ENCODE assay signal across 20 mouse cellular contexts in genomic region chr9:59087112-59087511, GRCm38 (mm10). TPM values are rescaled to one million over a fixed set of nuclear protein-coding genes. Genes with fewer than 3 reads are reported as not detected.
DNase-seq lines count a peak whose midpoint lies in the region; ATAC-seq and TF ChIP-seq lines count a peak whose summit lies in the region.
"Had no signal": no experiment of that assay in that cellular context is flagged by ENCODE, and none has a peak within 500 bp of the region (broad histone marks: within the 10 kb centered on the region; RNA-seq: fewer than 3 reads in every experiment).

No protein-coding gene starts in this region.

- H3K79me2 ChIP-seq in C2C12 (ENCODE audit: control insufficient read depth, insufficient read depth), result no peaks in the 10 kb centered on the region

- H3K36me3 ChIP-seq in kidney, embryonic 15.5 days, result no peaks in the 10 kb centered on the region
- no peaks in the 10 kb centered on the region for H3K36me3 ChIP-seq in C2C12 (ENCODE audit: control insufficient read depth, insufficient read depth)
- H3K36me3 ChIP-seq in embryonic facial prominence, embryonic 14.5 days (ENCODE audit: control insufficient read depth, insufficient read depth, low read length), result no peaks in the 10 kb centered on the region
- H3K36me3 ChIP-seq: forebrain, embryonic 12.5 days; heart, embryonic 15.5 days; midbrain, embryonic 10.5 days had no signal

- H3K27ac ChIP-seq in kidney, embryonic 15.5 days, result no peak overlapping the region
- H3K27ac ChIP-seq in embryonic facial prominence, embryonic 14.5 days (replicated peaks; ENCODE audit: low read depth, low read length), result no peak overlapping the region
- H3K27ac ChIP-seq: forebrain, embryonic 12.5 days; heart, embryonic 15.5 days; liver, embryonic 14.5 days; macrophage; midbrain, embryonic 10.5 days had no signal

- no peak overlapping the region for H3ac ChIP-seq in C2C12 (ENCODE audit: control insufficient read depth, insufficient read length, low read depth)

- no peaks in the 10 kb centered on the region for H3K9me3 ChIP-seq in kidney, embryonic 15.5 days (replicated peaks)
- no peaks in the 10 kb centered on the region for H3K9me3 ChIP-seq in embryonic facial prominence, embryonic 14.5 days (ENCODE audit: control insufficient read depth, low read length)
- H3K9me3 ChIP-seq: forebrain, embryonic 12.5 days; heart, embryonic 15.5 days; midbrain, embryonic 10.5 days had no signal

- WGBS in kidney, embryonic 15.5 days, result 61% methylated on average over 9 of the region's 9 CpGs
- 37% methylated on average over 9 of the region's 9 CpGs for WGBS in embryonic facial prominence, embryonic 14.5 days

- no peak for ATAC-seq in kidney, embryonic 15.5 days (replicated peaks; ENCODE audit: low FRiP score)
- ATAC-seq in embryonic facial prominence, embryonic 14.5 days (ENCODE audit: low read depth), result no peak

- DNase-seq in gastrocnemius, adult 18-20 months (ENCODE audit: low spot score), result peak; percentile 41
- no peak for DNase-seq in gastrocnemius, postnatal 4 days (ENCODE audit: low spot score in 2 of 2)
- peak; percentile 9 for DNase-seq in kidney, adult 9 months
- peak; percentile 66 for DNase-seq in embryonic facial prominence, embryonic 14.5 days (ENCODE audit: low spot score)
- DNase-seq in embryo, embryonic 10.5 days (ENCODE audit: low spot score), result no peak
- no peak for DNase-seq in frontal cortex, adult 2 months (ENCODE audit: extremely low spot score in 1 of 2, low spot score in 1 of 2)
- DNase-seq: B cell, adult 2 months; cerebellum, adult 11-12 months; cerebellum, postnatal 14 days; embryo, embryonic 11 days; kidney, adult 8-10 months; retina, postnatal 1 day; thymus, postnatal 25 days had no signal

- H3K9ac ChIP-seq in kidney, embryonic 15.5 days, result no peak overlapping the region
- H3K9ac ChIP-seq in embryonic facial prominence, embryonic 14.5 days (ENCODE audit: low read depth, low read length), result no peak overlapping the region
- H3K9ac ChIP-seq: forebrain, embryonic 12.5 days; heart, embryonic 15.5 days; liver, embryonic 14.5 days had no signal

- no peak overlapping the region for H3K4me3 ChIP-seq in kidney, embryonic 15.5 days (replicated peaks)
- no peak overlapping the region for H3K4me3 ChIP-seq in C2C12 (ENCODE audit: insufficient read depth, poor library complexity, severe bottlenecking)
- no peak overlapping the region for H3K4me3 ChIP-seq in embryonic facial prominence, embryonic 14.5 days (ENCODE audit: low read depth, low read length)
- H3K4me3 ChIP-seq: forebrain, embryonic 12.5 days; heart, embryonic 15.5 days; midbrain, embryonic 10.5 days had no signal

- no peak for TF ChIP-seq CTCF in C2C12 (IDR thresholded peaks at IDR 0.05; ENCODE audit: control insufficient read depth, insufficient read depth, insufficient read length)

- H3K4me2 ChIP-seq in kidney, embryonic 15.5 days, result no peak overlapping the region
- no peak overlapping the region for H3K4me2 ChIP-seq in embryonic facial prominence, embryonic 14.5 days (ENCODE audit: low read depth, low read length)
- H3K4me2 ChIP-seq: forebrain, embryonic 12.5 days; heart, embryonic 15.5 days had no signal

- no peaks in the 10 kb centered on the region for H3K27me3 ChIP-seq in kidney, embryonic 15.5 days
- H3K27me3 ChIP-seq in C2C12 (ENCODE audit: control insufficient read depth, insufficient read depth, insufficient read length), result no peaks in the 10 kb centered on the region
- H3K27me3 ChIP-seq in embryonic facial prominence, embryonic 14.5 days (replicated peaks; ENCODE audit: control insufficient read depth, insufficient read depth, low read length), result no peaks in the 10 kb centered on the region
- H3K27me3 ChIP-seq: forebrain, embryonic 12.5 days; heart, embryonic 15.5 days had no signal

- no peaks in the 10 kb centered on the region for H3K79me3 ChIP-seq in C2C12 (ENCODE audit: low read depth)

- 0 out of 2 replicates have a peak, but pooled peaks cover 12% of the 10 kb centered on the region for H3K4me1 ChIP-seq in kidney, embryonic 15.5 days
- peaks cover 10% of the 10 kb centered on the region; the same call in 1 of the 2 replicates for H3K4me1 ChIP-seq in embryonic facial prominence, embryonic 14.5 days (ENCODE audit: control insufficient read depth, insufficient read depth, low read length)
- H3K4me1 ChIP-seq: forebrain, embryonic 12.5 days; heart, embryonic 15.5 days; midbrain, embryonic 10.5 days had no signal

TF ChIP-seq in C2C12, 6 proteins besides CTCF, POLR2A, EP300 and RAD21:
- no peak for TF ChIP-seq USF1 (IDR thresholded peaks at IDR 0.05; ENCODE audit: low read depth)
- TF ChIP-seq MAX (IDR thresholded peaks at IDR 0.05), result no peak
- TF ChIP-seq CEBPB (IDR thresholded peaks at IDR 0.05; ENCODE audit: low read depth), result peak; percentile 38

RNA-seq across cellular contexts. Expression of gene Neo1, which starts 50.9 kb away (rescaled TPM):
- total RNA-seq in gastrocnemius, adult 18-20 months (2021), result 10 to 100 TPM; 31.4 to 32.0 TPM
- total RNA-seq in gastrocnemius, postnatal 4 days (2021), result 10 to 100 TPM; 77.5 to 85.0 TPM
- 32.3 and 33.7 TPM in 2 replicates for polyA plus RNA-seq in kidney, embryonic 15.5 days (2015; fragmentation: Nextera tagmentation; extraction: Ambion mirVana)
- 35.1 TPM for polyA plus RNA-seq in C2C12 (2012; fragmentation: generic; extraction: Trizol)
- 43.1 and 48.9 TPM in 2 replicates for polyA plus RNA-seq in embryonic facial prominence, embryonic 14.5 days (2014; fragmentation: Nextera tagmentation; extraction: Ambion mirVana)
- polyA plus RNA-seq in frontal cortex, adult 2 months (2012; rRNA removed), result 34.9 and 38.9 TPM in 2 replicates

Comparison
In these comparisons a context has a peak if more than half of its experiments do, and no peak if none do; other contexts are left out.
1. DNase-seq: peak in gastrocnemius, adult 18-20 months (single experiment), kidney, adult 9 months (single experiment) and embryonic facial prominence, embryonic 14.5 days (single experiment); none in gastrocnemius, postnatal 4 days (0 of 2), embryo, embryonic 10.5 days (single experiment) and frontal cortex, adult 2 months (0 of 2).